Mouse (Mus musculus) heart, embryonic 10.5 days (tissue): ENCODE results near the gene Neu3. TPM values are rescaled to one million over a fixed set of nuclear protein-coding genes. Genes with fewer than 3 reads are reported as not detected.
"Not testable (repeated sequence)": the region's sequence is repeated elsewhere in the genome, so short reads cannot be mapped to it uniquely, and the experiment has no call there.

Experiments
- DNase-seq: peaks from one replicate; pipeline ENCODE4 v3.0.0-alpha.2; 2017; ENCODE audit warnings: low spot score
- H3K27ac ChIP-seq: fragments of 300-500 bp; sonication (generic); 2 replicates; pipeline ENCODE4 v1.5.1; 2016; ENCODE audit warnings: mild to moderate bottlenecking
- H3K27me3 ChIP-seq: fragments of 300-500 bp; sonication (generic); 2 replicates; pipeline ENCODE4 v1.6.1; 2016; ENCODE audit warnings: mild to moderate bottlenecking; ENCODE audit not compliant: poor library complexity, insufficient read depth, severe bottlenecking
- H3K36me3 ChIP-seq: fragments of 300-500 bp; sonication (generic); 2 replicates; pipeline ENCODE4 v1.6.1; 2016; ENCODE audit warnings: mild to moderate bottlenecking, moderate library complexity
- H3K4me1 ChIP-seq: fragments of 300-500 bp; sonication (generic); 2 replicates; pipeline ENCODE4 v1.6.1; 2016; ENCODE audit warnings: mild to moderate bottlenecking
- H3K4me3 ChIP-seq: fragments of 300-500 bp; sonication (generic); 2 replicates; pipeline ENCODE4 v1.5.1; 2016; ENCODE audit warnings: mild to moderate bottlenecking, moderate library complexity
- H3K9me3 ChIP-seq: fragments of 300-500 bp; sonication (generic); 2 replicates; pipeline ENCODE4 v1.6.1; 2016; ENCODE audit warnings: mild to moderate bottlenecking, moderate library complexity
- WGBS: fragments of 180-500 bp; shearing (Covaris S2); methylation state at CpG from one replicate; pipeline ENCODE4 v1.1.7; 2016; 5-methylcytosine and 5-hydroxymethylcytosine counted together
- polyA plus RNA-seq: library from polyadenylated mRNA; unstranded; fragments of >200 nt; fragmentation: Nextera tagmentation; extraction: Ambion mirVana; gene quantifications from 2 replicates; pipeline ENCODE4 v1.2.1, GENCODE M21; 2016

Neu3 gene
- polyA plus RNA-seq, 1 experiment from 2014 or later, result 3.3 TPM

DNA sequence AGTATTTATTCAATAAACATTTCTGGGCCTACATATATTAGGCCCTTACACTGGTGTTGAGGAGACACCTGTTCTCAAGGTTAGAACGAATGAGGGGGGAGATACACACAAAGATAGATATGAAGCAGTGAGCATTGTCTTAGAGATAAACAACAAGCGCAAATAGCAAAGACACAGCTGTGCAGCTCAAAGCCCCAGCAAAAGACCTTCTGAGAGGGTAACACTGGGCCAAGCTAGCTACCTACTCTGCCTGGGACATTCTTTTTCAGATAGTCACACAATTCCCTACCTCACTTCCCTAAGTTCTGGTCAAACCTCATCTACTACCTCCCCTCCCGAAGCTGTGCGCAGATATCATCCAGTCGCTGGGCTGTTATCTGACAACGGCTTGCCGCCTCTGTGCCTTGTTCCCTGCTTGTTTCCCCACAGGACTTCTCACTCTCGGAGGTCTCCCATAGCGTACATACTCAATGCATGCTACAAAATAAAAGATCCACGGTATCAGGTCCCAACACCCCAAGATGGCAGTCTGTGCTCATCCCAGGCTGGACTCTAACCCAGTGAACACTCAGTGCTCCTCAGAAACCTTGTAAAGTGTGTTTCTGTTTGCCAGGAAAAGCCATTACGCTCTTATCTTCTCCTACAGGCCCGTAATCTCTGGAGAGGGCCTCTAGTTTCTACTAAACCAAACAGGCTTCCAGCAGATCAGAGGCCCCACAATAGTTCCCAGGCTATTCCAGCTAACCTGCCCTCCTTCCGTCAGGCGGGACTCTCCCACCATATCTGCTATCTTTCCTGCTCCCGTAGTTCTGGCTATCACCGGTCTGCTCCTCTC lies 3.4 kb downstream of the Neu3 start:
- no peaks in the 10 kb centered on the region for H3K9me3 ChIP-seq
- WGBS, result 25% methylated on average over 16 of the region's 16 CpGs
- H3K27ac ChIP-seq, result peak overlapping the region; percentile 77
- H3K4me1 ChIP-seq, result peaks cover 42% of the 10 kb centered on the region
- H3K27me3 ChIP-seq, result no peaks in the 10 kb centered on the region
- peak overlapping the region; percentile 35 for H3K4me3 ChIP-seq
- peaks cover 7% of the 10 kb centered on the region; the same call in 1 of the 2 replicates for H3K36me3 ChIP-seq
- DNase-seq, result no peak

GRCm38 (mm10) chr7:99823045-99823663 lies 5.1 kb downstream of the Neu3 start:
- peak overlapping the region; percentile 57; the same call in 1 of the 2 replicates for H3K27ac ChIP-seq
- WGBS, result 81% methylated on average over 10 of the region's 10 CpGs
- peaks cover 39% of the 10 kb centered on the region for H3K4me1 ChIP-seq

GRCm38 (mm10) chr7:99822426-99822825 lies 5.8 kb downstream of the Neu3 start:
- peak overlapping the region; percentile 57; the same call in 1 of the 2 replicates for H3K27ac ChIP-seq
- peak; percentile 81 for DNase-seq
- peaks cover 37% of the 10 kb centered on the region for H3K4me1 ChIP-seq
- no peak overlapping the region for H3K4me3 ChIP-seq
- H3K27me3 ChIP-seq, result no peaks in the 10 kb centered on the region
- H3K36me3 ChIP-seq, result peaks cover 7% of the 10 kb centered on the region; the same call in 1 of the 2 replicates
- no peaks in the 10 kb centered on the region for H3K9me3 ChIP-seq
- 76% methylated on average over 5 of the region's 5 CpGs for WGBS

More at GRCm38 (mm10) chr7:99823045-99823663, 5.1 kb downstream of the Neu3 start:
- no peak overlapping the region for H3K4me3 ChIP-seq
- peaks cover 7% of the 10 kb centered on the region; the same call in 1 of the 2 replicates for H3K36me3 ChIP-seq
- no peaks in the 10 kb centered on the region for H3K9me3 ChIP-seq
- H3K27me3 ChIP-seq, result no peaks in the 10 kb centered on the region
- DNase-seq, result no peak

- no peak overlapping the region for H3K4me3 ChIP-seq
- peak overlapping the region; percentile 57; the same call in 1 of the 2 replicates for H3K27ac ChIP-seq
These were observed 6.3 kb downstream of the Neu3 start for GRCm38 (mm10) chr7:99821953-99822352.

GRCm38 (mm10) chr7:99818181-99818725 lies 10.0 kb downstream of the Neu3 start:
- Histone ChIP-seq H3K4me1 (peaks cover 15% of the 10 kb centered on the region), H3K36me3 (peaks cover 13% of the 10 kb centered on the region; the same call in 1 of the 2 replicates)
- WGBS, result 9% methylated on average over 9 of the region's 9 CpGs
- H3K9me3 ChIP-seq, DNase-seq, H3K4me3 ChIP-seq, H3K27ac ChIP-seq, H3K27me3 ChIP-seq: not testable (repeated sequence)

More at GRCm38 (mm10) chr7:99821953-99822352, 6.3 kb downstream of the Neu3 start:
- H3K27me3 ChIP-seq, result no peaks in the 10 kb centered on the region
- 53% methylated on average over 2 of the region's 2 CpGs for WGBS
- no peaks in the 10 kb centered on the region for H3K9me3 ChIP-seq
- peaks cover 7% of the 10 kb centered on the region; the same call in 1 of the 2 replicates for H3K36me3 ChIP-seq
- DNase-seq, result no peak
- H3K4me1 ChIP-seq, result peaks cover 37% of the 10 kb centered on the region

- H3K27ac ChIP-seq, result no peak overlapping the region
- H3K36me3 ChIP-seq, result peaks cover 20% of the 10 kb centered on the region; the same call in 1 of the 2 replicates
- no peaks in the 10 kb centered on the region for H3K27me3 ChIP-seq
- no peak overlapping the region for H3K4me3 ChIP-seq
- DNase-seq, result peak; percentile 76
- WGBS, result 80% methylated on average over 11 of the region's 11 CpGs
- peaks cover 4% of the 10 kb centered on the region; the same call in 1 of the 2 replicates for H3K4me1 ChIP-seq
- no peaks in the 10 kb centered on the region for H3K9me3 ChIP-seq
These were observed 14.8 kb downstream of the Neu3 start for GRCm38 (mm10) chr7:99813394-99813793.

GRCm38 (mm10) chr7:99811661-99812060 lies 16.6 kb downstream of the Neu3 start:
- H3K4me3 ChIP-seq, result no peak overlapping the region
- H3K36me3 ChIP-seq, result peaks cover 20% of the 10 kb centered on the region; the same call in 1 of the 2 replicates
- DNase-seq, result peak; percentile 5
- H3K9me3 ChIP-seq, result no peaks in the 10 kb centered on the region
- H3K27ac ChIP-seq, result no peak overlapping the region
- no peaks in the 10 kb centered on the region for H3K4me1 ChIP-seq
- H3K27me3 ChIP-seq, result no peaks in the 10 kb centered on the region
- 90% methylated on average over 4 of the region's 4 CpGs for WGBS

DNA sequence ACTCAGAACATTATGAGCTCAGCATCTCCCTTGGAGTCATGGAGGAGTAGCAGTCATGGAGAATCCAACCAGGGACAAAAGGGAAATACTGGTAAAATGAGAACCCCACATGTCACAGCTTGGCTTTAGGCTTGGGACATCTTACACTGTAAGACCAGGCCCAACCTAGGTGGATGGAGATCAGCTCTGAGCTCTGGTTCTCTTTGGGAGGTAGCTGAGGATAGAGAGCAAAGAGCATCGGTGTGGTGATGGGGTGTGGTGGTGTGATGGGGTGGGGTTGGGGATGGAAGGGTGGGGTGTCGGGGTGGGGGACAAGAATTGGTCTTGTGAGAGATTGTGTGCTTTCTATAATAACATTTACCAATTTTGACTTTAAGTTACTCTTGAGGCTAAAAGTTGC lies 17.4 kb downstream of the Neu3 start:
- H3K4me3 ChIP-seq, result no peak overlapping the region
- no peaks in the 10 kb centered on the region for H3K27me3 ChIP-seq
- peak; percentile 67 for DNase-seq
- no peaks in the 10 kb centered on the region for H3K9me3 ChIP-seq
- no peaks in the 10 kb centered on the region for H3K4me1 ChIP-seq
- peaks cover 20% of the 10 kb centered on the region; the same call in 1 of the 2 replicates for H3K36me3 ChIP-seq
- no peak overlapping the region for H3K27ac ChIP-seq
- WGBS, result 91% methylated on average over 2 of the region's 2 CpGs

DNA sequence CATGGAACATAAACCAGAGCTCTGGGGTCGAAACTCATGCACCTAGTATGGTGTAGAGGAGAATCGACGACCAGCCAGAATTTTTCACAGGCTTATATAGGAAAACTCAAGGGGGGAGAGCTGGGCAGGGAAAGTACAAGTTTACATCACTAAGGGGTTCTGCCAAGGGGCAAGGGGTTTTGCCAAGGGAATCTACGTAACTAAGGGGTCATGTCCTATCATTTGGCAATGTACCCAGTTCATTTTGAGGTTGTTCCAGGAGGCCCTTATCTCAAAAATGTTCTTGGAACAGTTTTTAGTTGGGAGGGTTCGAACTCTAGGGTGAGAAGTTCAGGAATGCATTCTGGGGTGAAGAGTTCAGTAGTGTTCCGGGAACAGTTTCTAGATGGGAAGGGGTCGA lies 21.2 kb downstream of the Neu3 start:
- not testable (repeated sequence) for H3K36me3 ChIP-seq, H3K9me3 ChIP-seq, H3K27me3 ChIP-seq, H3K27ac ChIP-seq, H3K4me3 ChIP-seq, DNase-seq, H3K4me1 ChIP-seq
- WGBS, result 58% methylated on average over 7 of the region's 7 CpGs

DNA sequence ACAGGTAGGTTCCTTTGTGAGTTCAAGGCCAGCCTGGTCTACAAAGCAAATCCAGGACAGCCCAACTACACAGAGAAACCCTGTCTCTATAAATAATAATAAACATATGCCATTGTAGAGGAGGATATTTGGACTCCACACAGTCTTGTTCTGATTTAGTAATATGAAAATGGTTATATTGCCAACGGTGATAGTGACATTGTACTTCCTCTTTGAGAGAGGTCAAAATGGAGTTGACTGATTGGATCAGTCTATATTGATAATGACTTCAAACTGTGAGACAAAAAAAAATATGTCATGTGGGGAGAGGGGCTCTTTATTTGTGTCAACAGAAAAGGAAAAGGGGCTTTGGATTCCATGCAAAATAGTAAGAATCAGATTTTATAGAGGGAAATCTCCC lies 22.9 kb downstream of the Neu3 start:
- Histone ChIP-seq H3K27ac (no peak overlapping the region), H3K27me3 (no peaks in the 10 kb centered on the region), H3K4me3 (no peak overlapping the region), H3K36me3 (no peaks in the 10 kb centered on the region), H3K9me3 (no peaks in the 10 kb centered on the region), H3K4me1 (no peaks in the 10 kb centered on the region)
- DNase-seq, result no peak
- WGBS, result 78% methylated on average over 1 of the region's 1 CpGs

- 63% methylated on average over 3 of the region's 3 CpGs for WGBS
- not testable (repeated sequence) for H3K4me1 ChIP-seq, DNase-seq, H3K4me3 ChIP-seq, H3K9me3 ChIP-seq, H3K27ac ChIP-seq, H3K27me3 ChIP-seq, H3K36me3 ChIP-seq
These were observed 24.2 kb downstream of the Neu3 start for GRCm38 (mm10) chr7:99804033-99804432.

- Histone ChIP-seq H3K27ac (no peak overlapping the region), H3K27me3 (peaks cover 4% of the 10 kb centered on the region; the same call in 1 of the 2 replicates), H3K4me3 (no peak overlapping the region), H3K36me3 (no peaks in the 10 kb centered on the region), H3K9me3 (no peaks in the 10 kb centered on the region), H3K4me1 (no peaks in the 10 kb centered on the region)
- DNase-seq, result no peak
- WGBS, result 52% methylated on average over 8 of the region's 8 CpGs
These were observed 24.7 kb downstream of the Neu3 start for GRCm38 (mm10) chr7:99803535-99803934.

- H3K27me3 ChIP-seq, result peaks cover 37% of the 10 kb centered on the region
- no peak overlapping the region for H3K27ac ChIP-seq
- H3K4me1 ChIP-seq, result peaks cover 9% of the 10 kb centered on the region
- no peaks in the 10 kb centered on the region for H3K9me3 ChIP-seq
- WGBS, result 62% methylated on average over 7 of the region's 7 CpGs
- no peak overlapping the region for H3K4me3 ChIP-seq
- DNase-seq, result no peak
- no peaks in the 10 kb centered on the region for H3K36me3 ChIP-seq
These were observed 29.1 kb downstream of the Neu3 start for GRCm38 (mm10) chr7:99799118-99799517.
